Mouse (Mus musculus): Measurements from ENCODE around the gene Dnah8. TPM values are rescaled to one million over a fixed set of nuclear protein-coding genes. Genes with fewer than 3 reads are reported as not detected.

Gene Dnah8
- total and polyA plus RNA-seq, 2 experiments from 2014 or later = 3.1 to 4.2 TPM

DNA sequence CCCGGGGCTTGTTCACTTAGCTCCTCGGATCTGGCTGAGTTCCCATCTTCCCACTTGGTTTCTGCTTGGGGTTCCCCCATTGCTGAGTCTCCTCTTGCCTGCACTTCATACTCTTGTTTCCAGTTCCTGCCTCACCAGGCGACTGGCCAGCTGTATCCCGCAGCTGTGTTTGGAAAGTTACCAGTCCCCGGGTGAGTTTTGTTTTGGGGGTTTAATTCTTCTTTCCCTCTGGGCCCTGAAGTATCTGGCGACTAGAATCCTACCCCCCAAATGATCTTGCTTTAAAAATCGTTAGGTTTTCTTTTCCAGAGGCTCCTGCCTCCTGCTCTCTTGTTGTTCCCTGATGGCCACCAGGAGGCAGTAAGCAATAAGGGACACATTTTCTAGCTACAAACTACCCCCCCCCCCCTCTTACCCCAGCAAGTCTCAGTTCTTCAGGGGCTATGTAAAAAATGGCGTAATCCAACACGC lies 220.2 kb downstream of the Dnah8 start:
- WGBS = 56% methylated on average over 9 of the region's 9 CpGs
- peak; percentile 53 for TF ChIP-seq CTCF (IDR thresholded peaks at IDR 0.05)
- Histone ChIP-seq H3K36me3 (ENCODE audit: insufficient read depth, low read length) (no peaks in the 10 kb centered on the region), H3K9ac (replicated peaks; ENCODE audit: low read length, poor library complexity, severe bottlenecking) (no peak overlapping the region), H3K27ac (ENCODE audit: low read depth, low read length) (no peak overlapping the region), H3K4me1 (ENCODE audit: insufficient read depth, low read length) (no peaks in the 10 kb centered on the region), H3K4me3 (ENCODE audit: low read depth, low read length) (no peak overlapping the region), H3K27me3 (ENCODE audit: insufficient read depth, low read length) (no peaks in the 10 kb centered on the region), H3K9me3 (ENCODE audit: low read length) (no peaks in the 10 kb centered on the region), H3K4me2 (ENCODE audit: low read depth, low read length, poor library complexity, severe bottlenecking) (no peak overlapping the region)
- ATAC-seq (ENCODE audit: low FRiP score) = no peak
- DNase-seq (ENCODE audit: low spot score) = no peak

DNA sequence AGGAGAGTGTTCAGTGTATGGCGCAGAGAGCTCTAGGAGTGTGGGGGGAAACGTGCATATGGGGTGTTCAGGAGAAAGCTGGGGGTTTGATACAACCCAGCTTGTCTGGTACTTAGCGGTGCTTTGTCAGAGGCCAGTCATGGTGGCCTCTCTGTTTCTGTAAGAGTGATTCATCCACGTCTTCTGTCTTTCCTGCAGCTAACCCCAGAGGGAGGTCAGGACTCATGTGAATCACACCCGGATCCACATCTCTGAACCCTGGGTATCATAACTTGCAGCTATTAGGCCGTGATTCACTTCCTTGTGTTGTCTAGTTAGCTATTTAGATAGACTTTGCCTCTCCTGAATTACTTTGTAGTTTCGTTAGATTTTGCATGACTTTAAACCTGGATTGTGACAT lies 223.3 kb downstream of the Dnah8 start:
- ATAC-seq (ENCODE audit: low FRiP score) (no peak), DNase-seq (ENCODE audit: low spot score) (no peak)
- no peaks in the 10 kb centered on the region for H3K36me3 ChIP-seq (ENCODE audit: insufficient read depth, low read length)
- H3K27ac ChIP-seq (ENCODE audit: low read depth, low read length) = no peak overlapping the region
- no peak overlapping the region for H3K4me2 ChIP-seq (ENCODE audit: low read depth, low read length, poor library complexity, severe bottlenecking)
- no peak for TF ChIP-seq CTCF (IDR thresholded peaks at IDR 0.05)
- no peaks in the 10 kb centered on the region for H3K4me1 ChIP-seq (ENCODE audit: insufficient read depth, low read length)
- no peaks in the 10 kb centered on the region for H3K9me3 ChIP-seq (ENCODE audit: low read length)
- H3K27me3 ChIP-seq (ENCODE audit: insufficient read depth, low read length) = no peaks in the 10 kb centered on the region
- no peak overlapping the region for H3K4me3 ChIP-seq (ENCODE audit: low read depth, low read length)
- H3K9ac ChIP-seq (replicated peaks; ENCODE audit: low read length, poor library complexity, severe bottlenecking) = no peak overlapping the region
- WGBS = 88% methylated on average over 7 of the region's 7 CpGs

DNA sequence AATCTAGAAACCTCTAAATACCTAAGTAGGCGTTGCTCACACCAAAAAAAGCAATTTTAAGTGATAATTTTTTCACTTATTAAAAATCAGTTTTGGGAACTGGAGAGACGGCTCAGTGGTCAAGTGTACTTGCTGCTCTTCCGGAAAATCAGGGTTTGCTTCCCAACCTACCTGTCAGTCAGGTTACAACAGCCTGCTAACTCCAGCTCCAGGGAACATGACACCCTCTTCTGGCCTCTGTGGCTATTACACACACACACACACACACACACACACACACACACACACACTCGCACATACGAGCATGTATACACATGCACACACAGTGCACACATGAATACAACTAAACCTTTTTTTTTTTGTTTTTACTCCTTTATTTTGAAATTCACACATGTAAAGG lies 223.9 kb downstream of the Dnah8 start:
- Histone ChIP-seq H3K9ac (replicated peaks; ENCODE audit: low read length, poor library complexity, severe bottlenecking) (no peak overlapping the region), H3K4me2 (ENCODE audit: low read depth, low read length, poor library complexity, severe bottlenecking) (no peak overlapping the region), H3K4me1 (ENCODE audit: insufficient read depth, low read length) (no peaks in the 10 kb centered on the region), H3K4me3 (ENCODE audit: low read depth, low read length) (no peak overlapping the region), H3K27ac (ENCODE audit: low read depth, low read length) (no peak overlapping the region), H3K27me3 (ENCODE audit: insufficient read depth, low read length) (no peaks in the 10 kb centered on the region), H3K36me3 (ENCODE audit: insufficient read depth, low read length) (no peaks in the 10 kb centered on the region), H3K9me3 (ENCODE audit: low read length) (no peaks in the 10 kb centered on the region)
- 94% methylated on average over 5 of the region's 5 CpGs for WGBS
- ATAC-seq (ENCODE audit: low FRiP score) = no peak
- no peak for TF ChIP-seq CTCF (IDR thresholded peaks at IDR 0.05)
- no peak for DNase-seq (ENCODE audit: low spot score)

DNA sequence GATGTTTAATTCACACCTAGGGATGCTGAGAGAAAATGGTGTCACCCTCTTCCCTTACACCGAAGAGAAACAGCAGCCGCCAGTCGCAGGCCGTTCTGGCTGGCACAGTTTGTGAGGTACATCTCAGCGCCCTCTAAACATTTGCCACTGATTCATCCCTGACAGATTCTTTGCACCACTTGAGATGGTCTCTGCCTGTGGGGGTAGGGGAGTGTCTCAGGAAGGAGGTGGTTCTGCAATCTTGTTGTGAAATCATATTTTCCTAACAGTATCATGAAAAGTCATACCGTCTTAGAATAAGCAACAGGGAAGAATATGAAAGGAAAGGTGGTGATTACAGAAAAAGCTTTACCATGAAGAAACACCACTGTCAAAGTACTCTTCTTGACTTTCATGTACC lies 224.7 kb downstream of the Dnah8 start:
- H3K9ac ChIP-seq (replicated peaks; ENCODE audit: low read length, poor library complexity, severe bottlenecking) = no peak overlapping the region
- no peak overlapping the region for H3K27ac ChIP-seq (ENCODE audit: low read depth, low read length)
- no peak for DNase-seq (ENCODE audit: low spot score)
- WGBS = 94% methylated on average over 6 of the region's 6 CpGs
- no peak for TF ChIP-seq CTCF (IDR thresholded peaks at IDR 0.05)
- H3K4me2 ChIP-seq (ENCODE audit: low read depth, low read length, poor library complexity, severe bottlenecking) = no peak overlapping the region
- no peaks in the 10 kb centered on the region for H3K36me3 ChIP-seq (ENCODE audit: insufficient read depth, low read length)
- no peaks in the 10 kb centered on the region for H3K27me3 ChIP-seq (ENCODE audit: insufficient read depth, low read length)
- ATAC-seq (ENCODE audit: low FRiP score) = no peak
- H3K4me1 ChIP-seq (ENCODE audit: insufficient read depth, low read length) = no peaks in the 10 kb centered on the region
- H3K4me3 ChIP-seq (ENCODE audit: low read depth, low read length) = no peak overlapping the region
- H3K9me3 ChIP-seq (ENCODE audit: low read length) = no peaks in the 10 kb centered on the region

DNA sequence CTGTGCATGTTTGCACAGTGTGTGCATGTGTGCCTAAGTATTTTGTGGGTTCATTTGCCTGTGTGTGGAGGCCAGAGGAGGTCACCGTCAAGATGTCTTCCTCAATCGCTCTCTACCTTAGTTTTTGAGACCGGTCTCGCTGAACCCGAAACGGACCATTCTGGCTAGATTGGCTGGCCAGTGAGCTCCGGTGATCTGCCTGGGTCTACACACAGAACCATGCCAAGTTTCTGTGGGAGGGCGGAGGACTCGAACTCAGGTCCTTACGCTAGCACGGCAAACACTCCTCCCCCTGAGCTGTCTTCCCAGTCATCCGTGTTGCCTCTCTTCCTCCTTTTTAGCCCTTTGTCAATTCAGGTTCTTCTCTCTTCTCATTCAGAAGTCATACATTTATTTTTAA lies 225.7 kb downstream of the Dnah8 start:
- 97% methylated on average over 12 of the region's 12 CpGs for WGBS
- TF ChIP-seq CTCF (IDR thresholded peaks at IDR 0.05) = no peak
- no peaks in the 10 kb centered on the region for H3K4me1 ChIP-seq (ENCODE audit: insufficient read depth, low read length)
- H3K4me3 ChIP-seq (ENCODE audit: low read depth, low read length) = no peak overlapping the region
- no peaks in the 10 kb centered on the region for H3K9me3 ChIP-seq (ENCODE audit: low read length)
- ATAC-seq (ENCODE audit: low FRiP score) = no peak
- no peaks in the 10 kb centered on the region for H3K27me3 ChIP-seq (ENCODE audit: insufficient read depth, low read length)
- H3K4me2 ChIP-seq (ENCODE audit: low read depth, low read length, poor library complexity, severe bottlenecking) = no peak overlapping the region
- no peak for DNase-seq (ENCODE audit: low spot score)
- H3K9ac ChIP-seq (replicated peaks; ENCODE audit: low read length, poor library complexity, severe bottlenecking) = no peak overlapping the region
- no peak overlapping the region for H3K27ac ChIP-seq (ENCODE audit: low read depth, low read length)
- no peaks in the 10 kb centered on the region for H3K36me3 ChIP-seq (ENCODE audit: insufficient read depth, low read length)

DNA sequence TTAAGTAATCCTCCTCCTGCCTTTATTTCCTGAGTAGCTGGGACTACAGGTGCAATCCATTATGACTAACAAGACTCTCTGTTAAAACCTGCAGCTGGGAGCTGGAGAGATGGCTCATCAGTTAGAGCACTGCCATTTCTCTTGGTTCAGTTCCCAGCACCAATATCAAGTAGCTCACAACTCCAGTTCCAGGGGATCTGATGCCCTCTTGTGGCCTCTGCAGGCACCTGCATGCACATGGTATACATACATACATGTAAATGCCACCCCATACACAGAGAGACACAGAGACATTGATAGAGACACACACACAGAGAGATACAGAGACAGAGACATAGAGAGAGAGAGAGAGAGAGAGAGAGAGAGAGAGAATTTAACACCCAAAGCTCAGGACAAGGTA lies 228.2 kb downstream of the Dnah8 start:
- Histone ChIP-seq H3K36me3 (ENCODE audit: insufficient read depth, low read length) (no peaks in the 10 kb centered on the region), H3K9me3 (ENCODE audit: low read length) (no peaks in the 10 kb centered on the region), H3K9ac (replicated peaks; ENCODE audit: low read length, poor library complexity, severe bottlenecking) (no peak overlapping the region), H3K4me2 (ENCODE audit: low read depth, low read length, poor library complexity, severe bottlenecking) (no peak overlapping the region), H3K27ac (ENCODE audit: low read depth, low read length) (no peak overlapping the region), H3K4me1 (ENCODE audit: insufficient read depth, low read length) (no peaks in the 10 kb centered on the region), H3K4me3 (ENCODE audit: low read depth, low read length) (no peak overlapping the region), H3K27me3 (ENCODE audit: insufficient read depth, low read length) (no peaks in the 10 kb centered on the region)
- ATAC-seq (ENCODE audit: low FRiP score) (no peak), DNase-seq (ENCODE audit: low spot score) (no peak)
- peak; percentile 29 for TF ChIP-seq CTCF (IDR thresholded peaks at IDR 0.05)

Data from midbrain, postnatal 0 days (tissue).